Mouse (Mus musculus) cerebellum, adult 2 months (tissue): ENCODE data around the gene Dip2a. TPM values are rescaled to one million over a fixed set of nuclear protein-coding genes. Genes with fewer than 3 reads are reported as not detected.

Source experiments
- DNase-seq, 2 experiments: peaks; one replicate each; pipeline ENCODE4 v3.0.0; 2021
- H3K27ac ChIP-seq: fragments of 200-500 bp; 2 replicates; pipeline ENCODE4 v1.5.1; 2012; ENCODE audit warnings: low read length, control low read depth, inconsistent platforms; ENCODE audit not compliant: insufficient read depth
- H3K27me3 ChIP-seq: fragments of 200-500 bp; 2 replicates; pipeline ENCODE4 v1.6.1; 2012; ENCODE audit warnings: inconsistent platforms, mild to moderate bottlenecking, low read length, moderate library complexity; ENCODE audit not compliant: control insufficient read depth, insufficient read depth
- H3K4me1 ChIP-seq: fragments of 200-500 bp; 2 replicates; pipeline ENCODE4 v1.6.1; 2011; ENCODE audit warnings: low read length; ENCODE audit not compliant: control insufficient read depth, insufficient read depth
- H3K4me3 ChIP-seq: fragments of 200-500 bp; replicated peaks from 2 replicates; pipeline ENCODE3; 2011; ENCODE audit warnings: mild to moderate bottlenecking, low read depth, low read length, control low read depth; ENCODE audit not compliant: insufficient read depth
- CTCF ChIP-seq: fragments of 200-500 bp; IDR thresholded peaks from 2 replicates; pipeline ENCODE4 v1.5.1; 2011; ENCODE audit warnings: low read depth, mild to moderate bottlenecking, control low read depth, low read length, moderate library complexity, borderline replicate concordance; ENCODE audit not compliant: insufficient read depth
- POLR2A ChIP-seq: fragments of 200-500 bp; IDR thresholded peaks from 2 replicates; pipeline ENCODE4 v1.6.1; 2011; ENCODE audit warnings: low read length, control low read depth, borderline replicate concordance; ENCODE audit not compliant: insufficient read depth
- WGBS: fragments of 180-500 bp; shearing (Covaris S2); methylation state at CpG from one replicate; pipeline ENCODE4 v1.1.7; 2018; 5-methylcytosine and 5-hydroxymethylcytosine counted together
- polyA plus RNA-seq: library from polyadenylated mRNA; depleted of rRNA; stranded (reverse); fragments of >200 nt; gene quantifications from 2 replicates; pipeline ENCODE4 v1.2.3, GENCODE M21; 2012

Gene Dip2a
- polyA plus RNA-seq, 1 experiment: 80.4 TPM

DNA sequence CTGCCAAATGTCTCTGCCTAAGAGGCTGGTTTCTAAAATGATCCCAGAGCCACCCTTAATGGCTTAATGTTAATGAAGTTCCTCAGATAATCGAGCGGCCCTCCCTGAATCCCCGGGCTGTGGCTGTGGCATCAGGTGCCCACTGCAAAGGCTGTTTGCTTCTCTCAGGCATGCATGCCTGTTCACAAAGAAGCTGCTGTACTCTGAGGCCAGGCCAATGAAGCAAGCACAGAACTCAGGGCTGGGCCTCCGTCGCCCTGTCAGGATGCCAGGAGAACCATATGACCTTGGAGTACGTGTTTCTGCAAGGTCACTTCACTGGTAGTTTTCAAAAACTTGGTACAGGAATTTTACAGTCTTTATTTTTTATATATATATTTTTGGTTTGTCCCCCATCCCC lies 89.5 kb downstream of the Dip2a start:
- 33% methylated on average over 6 of the region's 6 CpGs for WGBS
- no peak for DNase-seq
- Histone ChIP-seq H3K4me1 (no peaks in the 10 kb centered on the region), H3K27ac (no peak overlapping the region), H3K27me3 (no peaks in the 10 kb centered on the region), H3K4me3 (no peak overlapping the region)
- TF ChIP-seq POLR2A (no peak), CTCF (no peak)

GRCm38 (mm10) chr10:76253536-76253935 lies 91.6 kb downstream of the Dip2a start, which contains the start of gene S100b:
Gene S100b (plus strand): TSS chr10:76253853.
- Histone ChIP-seq H3K4me1 (0 out of 2 replicates have a peak, but pooled peaks cover 1% of the 10 kb centered on the region), H3K27ac (peak within 1 kb of the TSS; percentile 48; the same call in 1 of the 2 replicates), H3K27me3 (no peaks in the 10 kb centered on the region), H3K4me3 (peak within 1 kb of the TSS; percentile 38)
- 8% methylated on average over 4 of the region's 4 CpGs for WGBS
- peak in 1 of 2 experiments; percentile 39 for DNase-seq
- TF ChIP-seq CTCF: no peak
- TF ChIP-seq POLR2A: no peak

DNA sequence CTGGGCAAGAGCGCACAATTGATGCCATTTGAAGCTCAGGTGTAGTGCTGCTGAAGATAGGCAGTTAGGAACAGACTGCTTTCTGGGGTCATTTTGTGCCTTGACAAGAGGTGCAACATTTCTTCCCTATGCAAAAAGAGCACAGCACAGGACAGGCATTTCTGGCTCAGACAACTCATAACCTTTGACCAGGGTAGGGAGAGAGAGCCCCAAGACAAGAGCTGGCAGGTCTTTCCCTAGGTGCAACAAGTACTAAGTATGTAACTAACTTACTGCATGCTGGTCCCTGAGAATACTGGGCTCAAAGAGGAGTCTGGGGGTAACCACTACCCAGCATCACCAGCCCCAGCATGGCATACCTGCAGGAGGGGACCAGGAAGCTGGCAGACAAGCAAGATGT lies 92.0 kb downstream of the Dip2a start:
- H3K27me3 ChIP-seq: no peaks in the 10 kb centered on the region
- WGBS: 97% methylated on average over 1 of the region's 1 CpGs
- 0 out of 2 replicates have a peak, but pooled peaks cover 4% of the 10 kb centered on the region for H3K4me1 ChIP-seq
- TF ChIP-seq CTCF (no peak), POLR2A (no peak)
- no peak overlapping the region for H3K27ac ChIP-seq
- DNase-seq: no peak
- no peak overlapping the region for H3K4me3 ChIP-seq

DNA sequence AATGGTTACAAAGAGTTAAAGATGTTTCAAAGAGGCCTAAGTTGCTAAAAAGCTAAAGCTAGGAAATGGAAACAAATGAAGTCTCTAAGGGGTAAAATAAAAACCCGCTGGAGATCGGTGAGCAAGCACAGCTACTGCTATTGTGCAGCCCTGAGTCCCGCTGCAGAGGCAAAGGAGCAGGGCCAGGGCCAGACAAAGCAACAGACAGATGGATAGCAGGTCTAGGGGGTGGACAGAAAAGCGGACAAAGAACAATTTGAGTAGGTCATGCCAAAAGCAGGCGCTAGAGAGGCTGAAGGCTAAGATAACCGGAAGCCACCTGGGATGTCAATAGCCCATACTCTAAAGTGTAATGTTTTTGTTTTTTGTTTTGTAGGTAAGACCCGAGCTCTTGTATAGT lies 94.2 kb downstream of the Dip2a start:
- WGBS: 48% methylated on average over 7 of the region's 7 CpGs
- no peak for DNase-seq
- 0 out of 2 replicates have a peak, but pooled peaks cover 4% of the 10 kb centered on the region for H3K4me1 ChIP-seq

DNA sequence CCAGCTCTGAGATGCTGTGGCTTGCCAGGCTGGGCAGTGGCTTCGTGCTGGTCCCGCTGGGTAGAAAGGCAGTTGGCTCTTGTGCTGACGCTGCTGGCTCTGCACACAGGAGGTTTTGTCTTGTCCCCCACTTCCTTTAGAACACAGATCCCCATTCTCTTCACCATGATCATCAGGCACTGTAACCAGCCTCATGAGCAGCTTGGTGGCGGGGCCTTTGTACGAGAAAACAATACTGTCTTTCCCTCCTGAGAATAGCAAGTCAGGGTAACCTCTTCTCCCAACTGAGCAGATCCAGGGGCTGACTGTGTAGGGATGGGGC lies 96.5 kb downstream of the Dip2a start:
- TF ChIP-seq CTCF (no peak), POLR2A (no peak)
- DNase-seq: peak in 1 of 2 experiments; percentile 25
- 20% methylated on average over 5 of the region's 5 CpGs for WGBS
- H3K27me3 ChIP-seq: no peaks in the 10 kb centered on the region
- no peak overlapping the region for H3K4me3 ChIP-seq
- 0 out of 2 replicates have a peak, but pooled peaks cover 4% of the 10 kb centered on the region for H3K4me1 ChIP-seq
- 0 out of 2 replicates have a peak overlapping the region, but pooled peaks have one; percentile 28 for H3K27ac ChIP-seq

More for the DNA sequence above, 94.2 kb downstream of the Dip2a start:
- no peaks in the 10 kb centered on the region for H3K27me3 ChIP-seq
- TF ChIP-seq CTCF: no peak
- TF ChIP-seq POLR2A: no peak
- H3K27ac ChIP-seq: no peak overlapping the region
- no peak overlapping the region for H3K4me3 ChIP-seq

GRCm38 (mm10) chr10:76247960-76248646 lies 97.0 kb downstream of the Dip2a start:
- no peak for TF ChIP-seq CTCF
- WGBS: 13% methylated on average over 21 of the region's 21 CpGs
- H3K27ac ChIP-seq: peak overlapping the region; percentile 12; the same call in 1 of the 2 replicates

DNA sequence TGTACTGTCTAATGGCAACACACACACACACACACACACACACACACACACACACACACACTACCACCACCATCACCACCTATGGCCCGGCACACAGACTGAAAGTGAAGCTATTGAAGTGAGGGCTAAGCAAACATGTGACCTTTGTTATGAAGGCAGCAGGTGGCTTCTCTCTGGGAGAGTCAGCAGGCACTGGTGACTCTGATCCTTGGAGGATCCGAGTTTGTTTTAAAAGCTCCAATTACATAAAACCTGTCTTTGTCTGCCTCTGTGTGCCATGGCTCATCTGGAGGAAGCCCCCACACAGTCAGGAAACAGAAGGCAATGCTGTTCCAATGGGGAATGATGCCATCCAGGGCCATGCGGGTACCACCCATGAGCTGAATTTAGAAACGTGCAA lies 98.5 kb downstream of the Dip2a start:
- no peak overlapping the region for H3K27ac ChIP-seq
- no peak overlapping the region for H3K4me3 ChIP-seq
- TF ChIP-seq POLR2A (no peak), CTCF (no peak)
- WGBS: 52% methylated on average over 4 of the region's 4 CpGs
- DNase-seq: peak in 1 of 2 experiments; percentile 2
- no peaks in the 10 kb centered on the region for H3K27me3 ChIP-seq
- H3K4me1 ChIP-seq: 0 out of 2 replicates have a peak, but pooled peaks cover 4% of the 10 kb centered on the region

More at GRCm38 (mm10) chr10:76247960-76248646, 97.0 kb downstream of the Dip2a start:
- DNase-seq: no peak
- no peaks in the 10 kb centered on the region for H3K27me3 ChIP-seq
- no peak overlapping the region for H3K4me3 ChIP-seq
- 0 out of 2 replicates have a peak, but pooled peaks cover 4% of the 10 kb centered on the region for H3K4me1 ChIP-seq

- H3K4me3 ChIP-seq: no peak overlapping the region
- WGBS: 71% methylated on average over 2 of the region's 2 CpGs
- TF ChIP-seq CTCF (no peak), POLR2A (no peak)
- no peak for DNase-seq
- 0 out of 2 replicates have a peak, but pooled peaks cover 4% of the 10 kb centered on the region for H3K4me1 ChIP-seq
- no peak overlapping the region for H3K27ac ChIP-seq
- no peaks in the 10 kb centered on the region for H3K27me3 ChIP-seq
Observed at GRCm38 (mm10) chr10:76245106-76245505, 100.0 kb downstream of the Dip2a start.
